Mouse (Mus musculus): ENCODE data around the gene Cnnm4.

- TF ChIP-seq CTCF (IDR thresholded peaks at IDR 0.05): no peak
- no peak for TF ChIP-seq POLR2A (IDR thresholded peaks at IDR 0.05; ENCODE audit: insufficient read depth, low read depth, low read length)
Measured at GRCm38 (mm10) chr1:36508238-36508637, 36.8 kb downstream of the Cnnm4 start.

Data from heart, adult 2 months (tissue).